ENCODE assay signal across 15 mouse cellular contexts in the genomic region with DNA sequence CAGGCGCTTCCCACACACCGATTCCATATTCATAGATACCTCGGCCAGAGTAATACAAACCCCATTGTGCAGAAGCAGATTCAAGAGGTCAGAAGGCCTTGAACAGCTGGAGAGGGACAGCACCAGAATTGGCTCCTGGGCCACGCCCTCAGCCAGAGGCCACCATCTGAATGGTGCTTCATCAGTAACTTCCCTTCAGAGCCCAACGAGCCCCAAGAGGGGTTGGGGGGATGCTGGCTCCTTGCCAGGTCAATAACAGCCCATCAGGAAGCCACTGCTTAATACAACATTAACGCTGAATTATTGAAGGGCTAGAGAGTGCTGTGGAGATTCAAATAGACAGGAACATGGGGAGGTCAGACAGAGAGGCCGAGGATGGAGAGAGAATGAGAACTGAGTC.
"Had no signal": no experiment of that assay in that cellular context is flagged by ENCODE, and none has a peak within 500 bp of the region (broad histone marks: within the 10 kb centered on the region; RNA-seq: fewer than 3 reads in every experiment).

No protein-coding gene starts in this region.

- H3K36me3 ChIP-seq: liver, embryonic 13.5 days; midbrain, embryonic 12.5 days had no signal

- ATAC-seq: intestine, postnatal 0 days had no signal

- H3K27me3 ChIP-seq: liver, embryonic 13.5 days had no signal

- H3K27ac ChIP-seq: left cerebral cortex, adult 2 months; liver, embryonic 13.5 days; midbrain, embryonic 12.5 days had no signal

- H3K9me3 ChIP-seq: liver, embryonic 13.5 days; midbrain, embryonic 12.5 days had no signal

- H3K9ac ChIP-seq: liver, embryonic 13.5 days; midbrain, embryonic 12.5 days had no signal

- H3K4me3 ChIP-seq: left cerebral cortex, adult 2 months; liver, embryonic 13.5 days; midbrain, embryonic 12.5 days had no signal

- H3K4me2 ChIP-seq: liver, embryonic 13.5 days; midbrain, embryonic 12.5 days had no signal

- DNase-seq: kidney, adult 2 months; kidney, postnatal 25 days; layer of hippocampus, postnatal 36 days; liver, embryonic 13.5 days; lung, adult 2 months; lung, postnatal 14 days; lung, postnatal 4 days; right cerebral cortex, adult 18-20 months; right cerebral cortex, postnatal 14 days; right cerebral cortex, postnatal 4 days; thymus, adult 18-20 months; thymus, postnatal 36 days had no signal
